Mouse (Mus musculus) regulatory T cell (primary cell): Measurements from ENCODE around the gene Stra6.

Source experiments
- in situ Hi-C: fragments of 300-600 bp; cut with MboI, MseI; formaldehyde crosslinking; loops from one replicate; pipeline ENCODE4 v1.15.1; 2025; ENCODE audit warnings: high pct_unique_total_duplicates

Stra6 gene

DNA sequence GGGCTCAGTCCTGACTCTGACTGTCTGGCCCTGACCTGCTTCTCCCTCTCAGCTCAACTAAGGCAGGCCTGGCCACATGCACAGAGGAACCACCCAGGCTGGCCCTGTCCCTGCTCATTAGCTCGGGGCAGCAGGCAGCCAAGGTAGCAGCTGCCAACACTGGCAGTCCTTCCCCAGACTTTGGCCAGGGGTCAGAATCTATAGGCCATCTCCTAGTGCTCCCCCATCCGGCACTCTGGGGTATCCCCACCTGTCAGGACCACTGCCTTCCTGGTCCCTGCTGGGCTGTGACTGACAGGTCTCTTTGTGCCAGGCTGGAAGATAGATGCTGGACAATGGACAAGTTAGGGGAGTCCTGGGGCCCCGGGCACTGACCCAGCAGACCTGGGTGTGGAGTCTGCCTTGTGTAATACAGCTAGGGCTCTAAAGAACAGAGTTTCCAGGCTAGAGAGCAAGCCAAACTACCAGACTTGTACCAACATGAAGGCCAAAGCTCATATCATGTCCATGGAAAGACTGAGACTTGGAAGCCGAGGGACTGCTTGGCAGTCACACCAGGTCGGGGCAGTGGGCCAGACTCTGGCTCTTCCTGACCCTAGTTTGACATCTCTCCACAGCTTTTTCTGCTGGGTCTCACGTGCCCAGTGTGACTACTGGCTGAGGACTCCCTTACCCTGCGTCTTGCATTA lies 29.1 kb downstream of the Stra6 start:
- in situ Hi-C loops = no loop called here

DNA sequence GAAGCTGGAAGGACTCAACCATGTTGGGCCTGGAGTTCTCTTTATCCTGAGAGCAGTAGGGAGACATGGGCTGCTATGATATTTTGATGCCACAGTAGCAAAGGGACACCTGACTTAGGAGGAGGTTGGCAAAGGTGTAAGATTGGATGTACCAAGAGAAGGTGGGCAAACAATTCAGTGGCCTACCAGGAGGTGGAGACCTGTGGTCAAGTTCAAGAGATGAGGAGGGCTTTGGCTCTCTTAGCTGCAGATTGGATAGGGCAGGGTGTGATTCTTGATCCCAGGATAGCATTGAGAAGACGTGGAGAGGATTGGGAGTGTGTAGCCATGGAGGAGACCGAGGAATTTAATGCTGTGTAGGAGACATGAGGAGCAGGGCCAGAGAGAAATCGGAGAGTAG lies 30.2 kb downstream of the Stra6 start:
- in situ Hi-C loops = no loop called here

DNA sequence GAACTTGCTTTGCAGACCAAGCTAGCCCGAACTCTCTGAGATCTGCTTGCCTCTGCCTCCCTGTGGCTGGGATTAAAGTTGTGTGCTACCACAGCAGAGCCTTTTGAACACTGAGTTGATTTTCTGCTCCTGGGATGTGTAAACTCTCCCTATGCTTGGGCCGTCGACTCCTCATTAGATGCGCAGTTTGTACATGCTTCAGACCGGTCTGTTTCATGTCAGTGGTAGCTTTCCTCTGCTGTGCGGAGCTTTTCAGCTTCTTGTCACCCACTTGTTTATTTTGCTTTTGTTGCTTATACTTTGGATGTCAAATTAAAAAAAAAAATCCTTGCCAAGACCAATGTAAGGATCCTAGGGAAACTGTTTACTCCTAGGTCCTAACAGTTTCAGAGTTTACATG lies 32.4 kb downstream of the Stra6 start:
- in situ Hi-C loops = no loop called here

DNA sequence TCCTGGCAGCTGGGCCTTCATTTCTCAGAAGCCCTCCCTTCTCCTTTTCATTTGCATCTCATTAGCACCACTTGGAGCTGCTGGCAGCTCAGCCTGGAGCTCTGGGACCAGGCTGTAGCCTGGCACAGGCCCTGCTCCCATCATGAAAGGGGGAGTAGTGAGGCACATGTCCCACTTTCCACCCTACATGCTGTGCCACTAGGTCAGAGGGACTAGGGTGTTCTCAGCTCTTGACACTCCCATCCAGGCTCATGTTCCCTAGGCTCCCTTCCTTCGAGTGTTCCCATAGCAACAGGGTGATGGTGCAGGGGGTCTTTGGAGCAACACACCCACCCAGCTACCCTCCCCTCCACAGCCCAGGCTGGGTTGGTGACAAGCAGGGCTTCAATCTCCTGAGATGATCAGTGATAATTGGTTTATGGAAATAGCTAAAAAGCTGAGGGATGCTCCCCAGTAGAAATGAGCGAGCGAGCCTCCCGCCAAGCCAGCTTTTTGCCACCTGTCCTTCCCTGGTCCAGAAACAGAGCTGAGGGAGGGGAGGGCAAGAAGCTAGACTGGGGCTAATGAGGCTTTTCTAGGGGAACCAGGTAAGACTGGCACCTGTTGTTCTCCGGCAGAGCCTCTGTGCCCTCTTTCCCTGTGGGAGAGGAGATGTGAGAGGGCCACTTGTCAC lies 33.2 kb downstream of the Stra6 start:
- in situ Hi-C loops = no loop called here

DNA sequence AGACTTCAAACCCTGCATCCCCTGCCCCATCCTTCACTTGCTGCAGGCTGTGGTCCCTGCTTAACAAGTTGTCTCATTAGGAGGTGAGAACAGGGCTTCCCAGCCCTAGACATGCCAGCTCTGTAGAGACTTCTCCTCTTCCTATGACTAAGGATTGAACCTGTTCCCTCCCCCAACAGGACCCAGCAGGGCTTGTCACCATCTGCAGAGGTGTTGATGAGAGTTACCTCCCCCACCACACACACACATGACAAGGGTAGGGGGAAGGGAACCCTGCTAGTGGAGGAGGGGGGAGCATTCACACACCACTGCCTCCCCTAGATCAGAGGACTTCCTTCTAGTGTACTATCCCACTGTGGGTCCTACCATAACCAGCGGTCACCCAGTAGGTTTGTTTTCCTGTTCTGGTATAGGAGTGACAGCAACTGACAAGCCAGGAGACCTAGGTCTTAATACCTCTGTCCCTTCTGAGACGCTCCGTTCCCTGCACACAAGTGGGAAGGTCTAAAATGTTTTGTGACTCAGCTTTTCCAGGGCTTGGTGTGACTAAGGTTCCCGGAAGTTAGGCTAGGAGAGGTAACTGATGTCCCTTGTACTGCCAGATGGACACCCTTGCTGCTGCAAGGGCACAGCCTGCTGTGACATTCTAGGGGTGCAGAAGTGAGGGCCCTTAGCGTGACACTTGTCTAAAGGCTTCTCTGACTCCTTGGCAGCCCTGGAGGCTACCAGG lies 36.4 kb downstream of the Stra6 start:
- in situ Hi-C loops = no loop called here

DNA sequence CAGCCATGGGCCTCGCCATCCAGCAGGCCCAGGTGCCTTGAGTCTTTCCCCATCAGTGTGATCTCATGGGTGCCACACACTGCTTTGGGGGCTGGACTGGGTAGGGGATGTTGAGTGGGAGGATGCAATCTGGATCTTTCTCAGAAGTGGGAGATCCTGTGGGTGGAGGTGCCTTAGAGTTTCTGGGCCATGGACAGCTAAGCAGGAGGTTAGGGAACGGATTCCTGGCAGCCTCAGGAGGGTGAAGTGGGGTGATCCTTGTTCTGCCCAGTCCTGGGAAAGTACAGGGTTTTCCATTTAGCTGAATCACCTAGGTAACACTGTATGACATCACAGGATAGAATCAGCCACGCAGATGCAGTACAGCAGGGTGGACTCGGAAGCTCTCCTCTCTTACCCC lies 38.4 kb downstream of the Stra6 start:
- in situ Hi-C loops = no loop called here

DNA sequence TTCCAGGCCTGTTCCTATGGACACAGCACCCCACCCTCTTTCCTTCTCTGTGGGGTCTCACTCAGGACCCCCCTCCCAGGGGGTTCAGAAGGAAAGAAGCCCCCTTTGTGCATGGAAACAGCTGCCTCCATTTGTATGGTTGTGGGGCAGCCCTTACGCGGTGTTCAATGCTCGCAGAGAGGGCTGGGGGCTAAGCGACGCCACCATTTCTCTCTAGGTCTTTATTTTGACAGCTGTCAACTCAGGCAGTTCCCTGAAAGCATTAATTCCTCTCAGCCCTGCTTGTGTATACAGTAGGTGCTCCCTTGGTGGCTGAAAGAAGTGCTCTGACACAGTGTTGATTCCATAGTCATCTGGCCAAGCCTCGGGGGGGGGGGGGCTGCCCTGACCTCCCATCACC lies 40.1 kb downstream of the Stra6 start:
- in situ Hi-C loops = no loop called here

DNA sequence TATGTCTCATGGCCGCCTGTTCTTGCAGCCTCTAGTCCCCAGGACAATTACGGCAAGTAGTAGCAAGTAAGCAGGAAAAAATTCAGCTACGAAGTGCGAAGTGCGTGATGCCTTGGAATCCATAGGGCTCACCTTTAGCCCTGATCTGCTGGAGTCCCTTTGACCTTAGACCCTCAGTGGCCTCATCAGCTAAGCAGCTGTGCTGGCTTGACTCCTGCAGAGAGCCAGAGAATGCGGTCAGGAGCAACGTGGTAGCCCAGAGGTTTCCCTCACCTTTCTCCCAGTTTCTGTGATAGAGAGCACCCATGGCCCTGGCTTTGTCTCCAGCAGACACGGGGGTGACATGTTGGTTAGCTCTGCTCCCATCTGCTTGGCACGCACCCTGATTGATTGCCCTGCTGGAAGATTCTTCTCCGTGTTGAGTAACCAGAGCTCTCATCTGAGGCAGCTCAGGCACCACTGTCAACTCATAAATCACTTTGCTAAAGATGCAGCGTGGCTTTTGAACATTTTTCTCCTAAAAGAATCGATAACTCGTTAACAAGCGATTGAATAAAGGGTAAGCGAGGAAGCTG lies 42.1 kb downstream of the Stra6 start:
- in situ Hi-C loops = no loop called here

DNA sequence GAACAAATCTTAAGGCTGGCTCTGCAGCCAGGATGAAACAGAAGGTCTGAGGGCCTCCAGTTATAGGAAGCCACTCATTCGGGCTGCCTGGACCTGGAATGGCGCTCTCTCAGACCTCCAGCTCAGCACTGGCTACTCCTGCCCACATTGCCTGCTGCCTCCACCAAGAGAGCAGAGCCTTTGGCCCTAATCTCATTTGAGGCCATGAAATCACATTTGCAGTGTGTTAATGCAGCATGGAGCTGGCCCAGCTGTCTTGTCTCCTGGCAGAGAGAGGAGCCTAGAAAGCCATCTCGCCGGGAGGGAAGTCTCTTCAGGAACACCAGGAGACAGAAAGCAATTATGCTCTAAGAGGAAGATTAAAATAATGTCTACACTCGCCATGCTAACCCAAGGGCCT lies 43.9 kb downstream of the Stra6 start:
- in situ Hi-C loops = no loop called here

DNA sequence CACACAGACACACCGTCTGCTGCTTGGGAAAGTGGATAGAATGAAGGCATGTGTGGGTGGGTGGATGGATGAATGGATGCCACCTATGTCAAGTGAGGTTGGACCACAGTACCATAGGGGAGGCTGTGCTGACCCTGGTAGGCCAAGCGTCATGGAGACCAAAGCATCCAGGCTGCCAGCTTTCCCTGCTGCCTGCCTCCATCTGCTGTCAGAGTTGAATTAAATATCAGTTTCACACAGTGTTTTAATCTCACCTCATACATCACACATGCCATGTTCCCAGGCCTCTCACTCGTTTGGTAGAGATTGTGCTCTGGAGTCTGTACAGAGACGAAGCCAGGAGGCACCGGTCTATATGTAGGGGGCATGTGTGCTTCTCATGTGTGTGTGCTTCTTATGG lies 47.2 kb downstream of the Stra6 start:
- in situ Hi-C loops = no loop called here

DNA sequence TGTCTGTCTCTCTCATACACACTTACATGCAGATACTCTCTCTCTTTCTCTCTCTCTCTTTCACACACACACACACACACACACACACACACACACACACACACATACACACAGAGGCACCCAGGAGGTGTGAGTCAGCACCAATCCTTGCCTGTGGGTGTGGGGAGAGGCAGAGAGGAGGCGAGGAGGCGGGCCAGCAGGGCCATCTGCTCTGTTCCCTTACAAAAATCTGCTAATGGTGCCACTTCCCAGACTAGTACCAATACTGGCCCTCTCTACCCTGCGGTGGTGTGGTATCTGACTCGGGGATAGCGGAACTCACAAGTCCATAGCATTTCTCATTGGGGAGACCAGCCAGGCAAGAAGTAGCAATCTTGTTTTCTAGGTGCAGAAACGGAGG lies 47.8 kb downstream of the Stra6 start:
- in situ Hi-C loops = no loop called here

DNA sequence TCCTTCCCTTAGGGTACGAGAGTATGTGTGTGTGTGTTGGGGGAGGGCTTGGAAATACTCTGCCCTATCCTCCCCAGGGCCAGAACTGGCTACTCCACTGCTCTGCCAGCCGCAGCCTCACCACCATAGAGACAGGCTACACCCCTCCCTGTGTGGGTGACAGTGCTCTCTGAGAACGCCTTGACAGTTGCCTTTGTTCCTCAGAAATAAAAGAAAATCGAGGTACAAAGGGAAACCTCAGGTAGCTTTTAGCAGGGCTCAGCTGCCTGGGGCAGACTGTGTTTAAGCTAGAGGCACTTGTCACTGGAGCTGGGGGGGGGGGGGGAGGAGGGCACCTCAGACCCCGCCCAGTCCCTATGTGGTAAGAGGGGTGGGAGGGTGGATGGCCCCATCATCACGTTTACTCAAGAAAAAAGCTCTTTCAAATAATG lies 48.7 kb downstream of the Stra6 start:
- in situ Hi-C loops = no loop called here

DNA sequence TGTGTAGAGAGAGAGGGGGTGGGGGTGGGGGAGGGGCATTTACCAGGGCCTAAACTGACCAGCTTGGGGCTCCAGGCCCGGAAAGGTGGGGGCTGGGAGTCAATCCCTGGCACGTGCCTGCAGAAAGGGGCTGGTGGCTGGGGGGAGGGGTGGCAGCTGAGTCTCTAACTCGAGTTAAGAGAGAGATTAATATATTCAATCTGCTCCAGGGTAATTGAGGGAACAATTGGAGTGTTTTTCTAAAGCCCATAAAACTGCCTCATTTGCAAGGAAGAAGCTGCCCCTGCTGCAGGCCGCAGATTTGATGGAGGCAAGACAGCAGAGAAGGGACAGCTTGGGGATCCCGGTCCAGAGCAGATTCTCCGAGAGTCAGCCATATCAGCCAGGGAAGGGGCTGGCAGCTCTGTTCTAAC lies 49.3 kb downstream of the Stra6 start:
- in situ Hi-C loops = no loop called here

DNA sequence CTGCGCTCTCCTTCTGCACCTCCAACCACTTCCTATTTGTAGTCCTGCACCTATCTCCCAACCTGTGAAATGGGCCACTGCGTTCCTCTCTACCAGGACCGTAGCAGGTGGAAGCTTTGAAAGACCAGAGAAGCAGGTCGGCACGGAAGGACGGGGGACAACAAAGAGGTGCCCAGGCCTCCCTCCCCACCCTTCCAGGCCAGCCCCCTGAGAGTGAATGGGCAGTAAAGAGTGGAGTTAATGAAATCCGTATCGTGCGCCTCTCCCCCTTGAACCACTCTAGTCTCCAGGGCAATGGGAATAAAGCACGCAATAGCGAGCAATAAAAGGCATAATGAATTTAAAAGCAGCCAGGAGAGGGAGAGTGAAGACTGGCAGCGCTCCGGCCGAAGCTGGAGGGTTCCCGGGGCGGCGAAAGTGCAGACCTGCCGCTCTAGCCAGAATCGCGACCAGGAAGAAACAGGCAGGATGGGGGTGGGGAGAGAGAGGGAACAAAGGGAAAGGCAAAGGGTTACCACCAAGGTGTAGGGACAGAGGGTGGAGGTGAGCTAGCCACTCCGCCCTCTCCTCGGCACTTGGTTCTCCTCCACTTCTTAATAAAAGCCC lies 49.8 kb downstream of the Stra6 start:
- in situ Hi-C loops = no loop called here

DNA sequence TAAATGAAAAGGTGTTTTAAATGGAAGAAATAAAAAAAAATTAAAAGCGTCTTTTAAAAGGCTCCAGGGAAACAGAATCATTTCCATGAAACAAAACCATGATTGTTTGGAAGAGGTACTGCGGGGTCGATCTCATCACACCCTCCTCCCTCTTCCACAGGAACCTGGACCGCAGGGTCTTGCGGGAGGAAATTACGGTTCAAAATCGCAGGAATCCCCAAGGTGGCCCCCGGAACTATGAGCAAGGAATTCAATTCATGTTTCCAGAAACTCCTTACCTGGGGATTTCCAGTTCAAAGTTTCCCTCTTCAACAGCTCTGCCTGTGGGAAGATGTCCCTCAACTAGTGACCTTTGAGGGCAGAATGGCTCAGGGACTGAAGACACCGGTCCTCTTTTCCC lies 50.4 kb downstream of the Stra6 start:
- in situ Hi-C loops = no loop called here

DNA sequence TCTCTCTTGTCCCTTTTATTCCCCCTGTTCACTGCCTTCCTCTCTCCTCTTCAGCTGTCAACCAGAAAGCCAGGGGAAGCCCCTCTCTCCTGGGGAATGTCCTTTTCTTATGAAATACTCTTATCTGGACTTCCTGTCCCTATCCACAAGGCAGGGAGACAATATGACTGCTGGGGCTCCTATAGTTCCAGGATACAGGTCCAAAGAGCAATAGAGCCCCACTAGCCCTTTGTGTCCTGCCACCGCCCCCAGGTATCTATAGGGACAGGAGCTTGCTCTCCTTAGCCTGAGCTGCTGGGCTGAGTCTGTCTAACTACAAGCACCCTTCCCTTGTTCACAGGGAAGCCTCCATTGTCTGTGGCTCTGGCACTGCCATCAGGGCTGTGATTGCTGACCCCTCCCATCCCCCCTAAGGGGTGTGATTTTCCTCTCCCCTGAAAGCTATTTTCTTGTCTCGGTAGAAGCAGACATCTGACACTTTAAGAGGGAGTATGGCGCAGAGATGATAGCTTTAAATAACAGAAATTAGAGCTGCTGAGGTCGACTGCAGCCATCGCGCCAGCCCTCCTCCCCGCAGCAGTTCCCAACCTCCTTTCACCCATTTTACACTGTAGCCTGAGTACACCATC lies 51.8 kb downstream of the Stra6 start:
- in situ Hi-C loops = no loop called here

DNA sequence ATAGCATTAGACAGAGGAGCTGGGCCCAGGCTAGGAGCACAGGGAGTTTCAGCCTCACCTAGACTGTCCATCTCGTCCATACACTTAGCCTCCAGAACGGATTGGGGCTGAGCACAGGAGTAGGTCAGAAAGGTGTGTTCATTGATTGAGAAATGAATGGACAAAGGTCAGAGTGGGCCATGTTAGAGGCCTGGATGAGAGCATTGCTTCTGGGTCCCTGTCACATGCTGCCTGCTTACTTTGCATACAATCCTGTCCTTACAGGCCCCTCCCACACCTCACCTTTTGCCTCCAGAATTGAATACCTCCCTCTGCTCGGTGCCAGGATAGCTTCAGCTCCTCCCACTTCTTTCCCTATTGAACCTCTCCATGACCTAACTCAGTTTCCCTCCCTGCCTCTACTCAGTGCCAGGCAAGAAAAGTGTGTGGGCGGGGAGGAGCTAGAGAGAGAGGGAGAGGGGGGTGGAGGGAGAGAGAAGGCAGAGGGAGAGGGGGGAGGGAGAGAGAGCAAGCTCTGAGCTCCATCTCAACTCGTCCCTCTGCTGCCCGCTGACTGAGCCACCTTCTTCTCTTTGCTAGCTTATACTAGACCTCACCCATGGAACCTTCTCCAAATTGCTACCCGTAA lies 52.5 kb downstream of the Stra6 start:
- in situ Hi-C loops = no loop called here

DNA sequence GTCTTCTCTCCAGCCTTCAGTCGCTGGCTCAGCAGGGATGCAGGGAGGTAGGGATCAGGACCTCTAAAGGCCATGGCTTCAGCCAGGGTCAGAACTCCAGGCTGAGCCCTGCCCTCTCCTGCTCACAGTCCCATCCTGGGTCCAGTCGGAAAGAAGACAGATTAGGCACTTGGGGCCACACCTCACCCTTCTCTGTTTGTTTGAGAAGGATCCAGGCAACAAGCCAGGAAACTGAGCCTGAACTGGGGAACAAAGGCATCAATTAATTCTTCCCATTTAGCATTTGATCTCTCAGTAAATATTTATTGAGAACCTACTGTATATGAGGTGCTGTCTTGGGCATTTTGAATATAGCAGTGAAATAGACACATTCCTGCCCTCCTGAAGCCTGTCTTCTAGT lies 55.1 kb downstream of the Stra6 start, which contains the start of gene Ccdc33:
TSS of gene Ccdc33 (minus strand) at position 153 of the 400 bp plus-strand sequence.
- in situ Hi-C loops = no loop called here

DNA sequence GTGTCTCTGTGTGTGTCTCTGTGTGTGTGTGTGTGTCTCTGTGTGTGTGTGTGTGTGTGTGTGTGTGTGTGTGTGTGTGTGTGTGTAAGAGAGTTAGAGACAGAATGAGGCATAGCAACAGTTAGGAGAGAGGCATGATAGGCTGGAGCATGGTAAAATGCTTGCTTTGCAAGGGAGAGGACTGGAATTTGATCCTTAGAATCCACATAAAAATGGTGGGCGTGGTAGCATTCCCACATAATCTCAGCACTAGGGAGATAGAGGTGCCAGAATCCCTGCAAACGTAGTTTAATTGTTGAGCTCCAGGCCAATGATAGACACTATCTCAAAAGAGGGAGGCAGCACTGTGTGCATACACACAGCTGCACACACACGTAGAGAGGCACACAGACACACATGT lies 61.5 kb downstream of the Stra6 start:
- in situ Hi-C loops = no loop called here

DNA sequence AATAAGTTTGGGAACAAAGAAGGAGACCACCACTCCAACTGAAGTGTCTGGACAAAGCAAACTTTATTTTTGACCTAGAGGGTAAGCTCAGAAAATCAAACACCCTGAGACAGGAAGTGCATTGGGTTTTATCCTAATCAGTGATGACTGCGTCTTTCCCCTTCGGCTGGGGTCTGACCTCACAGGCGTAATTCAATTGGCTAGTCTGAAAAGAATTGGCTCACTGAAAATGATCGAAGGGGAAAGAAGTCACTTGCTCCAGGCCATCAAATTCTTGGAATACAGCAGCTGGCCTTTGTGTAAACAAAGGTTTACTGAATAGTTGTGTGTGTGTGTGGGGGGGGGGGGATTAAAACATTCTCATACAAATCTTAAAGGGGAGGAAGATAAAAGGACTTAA lies 62.2 kb downstream of the Stra6 start:
- in situ Hi-C loops = no loop called here

DNA sequence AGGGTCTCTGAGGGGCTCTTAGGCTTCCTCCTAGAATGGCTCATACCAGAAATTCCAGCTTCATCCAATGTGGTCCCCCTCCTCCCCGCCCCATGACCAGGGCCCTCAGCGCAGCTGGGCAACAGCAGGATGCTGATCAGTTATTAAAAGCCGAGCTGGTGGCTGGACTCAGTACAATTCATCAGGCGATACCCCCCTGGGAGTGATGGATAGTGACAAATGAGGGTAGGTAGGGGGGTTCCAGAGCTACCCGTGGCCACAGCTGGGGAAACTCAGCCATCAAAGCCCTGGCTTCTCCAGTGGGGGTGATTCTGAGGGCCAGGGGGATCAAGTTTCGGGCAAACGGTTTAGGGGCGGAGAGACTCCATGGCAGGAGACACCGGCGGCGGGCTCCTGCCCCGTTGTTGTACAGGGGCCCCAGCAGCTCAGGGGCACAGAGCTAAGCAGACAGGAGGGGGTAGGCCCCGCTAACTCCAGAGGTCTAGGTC lies 65.4 kb downstream of the Stra6 start:
- in situ Hi-C loops = no loop called here
